Mouse (Mus musculus): ENCODE results near the gene Lpp. TPM values are rescaled to one million over a fixed set of nuclear protein-coding genes. Genes with fewer than 3 reads are reported as not detected.
A peak's percentile ranks its signal among the peaks of the same experiment; 100 is the strongest.
"Not testable (repeated sequence)": the region's sequence is repeated elsewhere in the genome, so short reads cannot be mapped to it uniquely, and the experiment has no call there.

Gene Lpp
- polyA plus RNA-seq, 1 experiment = 256 TPM

DNA sequence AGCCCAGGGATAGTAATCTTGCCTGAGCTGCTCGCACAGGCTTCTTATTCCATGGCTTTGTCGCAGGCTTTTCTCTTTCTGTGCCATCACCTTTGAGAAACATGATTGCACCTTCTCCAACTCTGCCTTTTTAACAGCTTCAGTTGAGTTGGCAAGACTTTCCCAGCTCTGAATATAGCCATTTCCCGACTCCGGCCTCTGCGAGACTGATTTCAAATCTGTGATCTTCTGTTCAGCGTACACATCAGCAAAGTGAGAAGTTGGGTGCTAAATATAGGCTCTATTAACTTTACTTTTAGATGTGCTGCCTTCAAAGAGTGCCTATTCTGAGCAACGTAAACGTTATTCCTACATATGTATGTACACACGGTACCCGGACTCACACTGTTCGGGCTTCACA lies 597.0 kb downstream of the Lpp start:
- no peak for TF ChIP-seq POLR2A (IDR thresholded peaks at IDR 0.05; ENCODE audit: low read depth, low read length)
- TF ChIP-seq CTCF (IDR thresholded peaks at IDR 0.05; ENCODE audit: borderline replicate concordance, insufficient read depth, low read length) = no peak
- Histone ChIP-seq H3K27ac (ENCODE audit: insufficient read depth, low read length) (no peak overlapping the region), H3K4me1 (ENCODE audit: control insufficient read depth, insufficient read depth, low read length) (peaks cover 13% of the 10 kb centered on the region), H3K4me3 (ENCODE audit: insufficient read depth, low read length) (no peak overlapping the region)

DNA sequence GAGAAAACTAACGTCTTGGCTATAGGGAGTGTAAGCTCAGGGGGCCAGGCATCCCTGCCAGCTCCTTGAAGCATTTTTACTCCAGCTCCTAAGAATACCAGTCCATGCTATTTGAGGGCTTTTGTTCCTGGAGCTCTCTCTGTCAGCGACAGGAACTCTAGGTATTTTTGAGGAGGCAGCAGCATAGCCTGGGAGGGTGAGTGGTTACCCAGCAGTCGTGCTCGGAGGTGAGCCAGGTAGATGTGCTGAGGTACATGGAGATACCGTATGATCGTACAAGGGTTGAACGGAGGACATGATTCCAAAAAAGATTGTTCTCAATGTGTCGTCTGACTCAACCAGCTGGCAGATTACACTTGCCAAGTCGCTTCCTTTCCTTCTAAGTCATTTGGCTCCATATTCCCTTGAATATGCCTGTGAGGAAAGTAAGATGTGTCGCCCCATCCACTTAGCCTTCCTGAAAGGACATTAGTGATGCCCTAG lies 597.8 kb downstream of the Lpp start:
- TF ChIP-seq CTCF (IDR thresholded peaks at IDR 0.05; ENCODE audit: borderline replicate concordance, insufficient read depth, low read length) = no peak
- no peak for TF ChIP-seq POLR2A (IDR thresholded peaks at IDR 0.05; ENCODE audit: low read depth, low read length)
- Histone ChIP-seq H3K4me1 (ENCODE audit: control insufficient read depth, insufficient read depth, low read length) (peaks cover 13% of the 10 kb centered on the region), H3K4me3 (ENCODE audit: insufficient read depth, low read length) (no peak overlapping the region), H3K27ac (ENCODE audit: insufficient read depth, low read length) (no peak overlapping the region)

DNA sequence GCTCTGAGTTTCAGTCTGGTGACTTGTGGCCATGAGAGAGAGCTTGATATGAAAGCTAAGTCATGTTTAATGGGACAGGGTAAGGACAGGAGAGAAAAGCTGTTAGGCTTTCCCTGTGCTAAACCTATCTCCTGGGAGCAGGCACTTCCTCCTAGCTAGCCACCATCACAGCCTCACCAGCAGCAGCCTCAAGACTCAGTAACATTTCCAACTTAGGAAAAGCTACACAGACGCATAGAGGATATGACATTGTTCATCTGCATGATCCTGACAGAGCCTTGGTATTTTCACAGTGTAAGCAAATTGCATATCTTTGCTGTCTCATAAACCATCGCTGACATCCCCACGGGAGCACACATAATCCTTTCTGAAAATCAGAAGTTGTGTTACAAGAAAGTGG lies 598.7 kb downstream of the Lpp start:
- H3K27ac ChIP-seq (ENCODE audit: insufficient read depth, low read length) = peak overlapping the region; percentile 77
- TF ChIP-seq CTCF (IDR thresholded peaks at IDR 0.05; ENCODE audit: borderline replicate concordance, insufficient read depth, low read length) (no peak), POLR2A (IDR thresholded peaks at IDR 0.05; ENCODE audit: low read depth, low read length) (no peak)
- H3K4me1 ChIP-seq (ENCODE audit: control insufficient read depth, insufficient read depth, low read length) = peaks cover 13% of the 10 kb centered on the region
- no peak overlapping the region for H3K4me3 ChIP-seq (ENCODE audit: insufficient read depth, low read length)

DNA sequence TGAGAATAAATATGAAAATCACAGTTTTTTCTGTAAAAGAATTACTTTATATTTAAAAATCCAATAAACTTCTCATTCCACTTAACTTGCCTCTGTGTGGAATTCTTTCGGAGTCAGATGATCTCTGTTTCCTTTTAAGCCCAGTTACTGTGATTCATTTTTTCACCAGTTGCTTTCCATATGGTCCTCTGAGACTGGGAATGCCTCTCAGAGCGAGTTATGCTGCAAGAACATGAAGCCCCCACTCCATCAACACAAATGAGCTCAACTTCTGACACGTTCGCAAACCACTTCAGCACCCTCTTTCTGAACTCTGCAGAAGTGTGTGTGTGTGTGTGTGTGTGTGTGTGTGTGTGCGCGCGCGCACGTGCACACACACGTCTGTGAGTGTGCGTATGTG lies 599.2 kb downstream of the Lpp start:
- H3K27ac ChIP-seq (ENCODE audit: insufficient read depth, low read length) = no peak overlapping the region
- no peak for TF ChIP-seq CTCF (IDR thresholded peaks at IDR 0.05; ENCODE audit: borderline replicate concordance, insufficient read depth, low read length)
- TF ChIP-seq POLR2A (IDR thresholded peaks at IDR 0.05; ENCODE audit: low read depth, low read length) = no peak
- peaks cover 13% of the 10 kb centered on the region for H3K4me1 ChIP-seq (ENCODE audit: control insufficient read depth, insufficient read depth, low read length)
- no peak overlapping the region for H3K4me3 ChIP-seq (ENCODE audit: insufficient read depth, low read length)

DNA sequence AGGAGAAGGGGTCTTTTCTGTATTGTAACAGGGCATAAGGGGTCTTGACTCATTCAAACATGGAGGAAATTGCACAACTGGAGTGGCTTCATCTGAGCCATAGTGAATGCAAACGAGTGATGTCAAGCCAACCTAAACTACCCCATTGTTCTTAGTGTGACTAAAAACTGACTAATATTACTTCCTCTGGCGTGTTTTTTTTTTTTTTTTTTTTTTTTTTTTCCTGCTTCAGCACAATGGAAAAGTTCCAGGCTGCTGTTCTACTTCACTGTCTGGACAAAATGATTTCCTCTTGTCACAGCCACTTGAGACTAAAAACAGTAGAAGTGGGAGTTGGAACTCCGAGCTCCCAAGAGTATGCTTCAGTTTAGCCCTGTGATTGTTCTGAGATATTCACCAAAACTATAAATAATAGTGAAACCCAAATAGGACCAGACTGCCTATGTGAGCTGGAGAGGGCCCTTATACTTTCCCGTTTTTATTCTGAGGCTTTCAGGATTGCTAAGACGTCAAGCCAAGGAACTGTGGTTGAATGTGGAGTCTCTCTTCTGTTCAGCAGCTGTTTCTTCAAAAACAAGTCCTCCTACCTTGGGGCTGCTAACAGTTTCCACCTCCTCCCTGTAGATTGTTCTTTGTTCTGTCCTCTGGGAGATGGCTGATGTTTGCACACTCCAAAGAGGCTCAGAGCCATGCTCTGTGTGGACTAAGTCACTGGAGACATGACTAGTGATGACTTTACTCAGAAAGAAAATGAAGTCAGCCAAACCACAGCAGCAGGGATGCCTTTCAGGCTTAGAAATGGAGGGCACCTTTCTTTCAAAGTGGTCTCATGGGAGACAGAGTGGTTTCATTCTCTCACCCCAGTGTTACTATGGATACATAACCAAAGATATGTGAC lies 617.9 kb downstream of the Lpp start:
- peak overlapping the region; percentile 70 for H3K27ac ChIP-seq (ENCODE audit: insufficient read depth, low read length)
- TF ChIP-seq POLR2A (IDR thresholded peaks at IDR 0.05; ENCODE audit: low read depth, low read length) (no peak), CTCF (IDR thresholded peaks at IDR 0.05; ENCODE audit: borderline replicate concordance, insufficient read depth, low read length) (no peak)
- no peak overlapping the region for H3K4me3 ChIP-seq (ENCODE audit: insufficient read depth, low read length)
- H3K4me1 ChIP-seq (ENCODE audit: control insufficient read depth, insufficient read depth, low read length) = peaks cover 16% of the 10 kb centered on the region

DNA sequence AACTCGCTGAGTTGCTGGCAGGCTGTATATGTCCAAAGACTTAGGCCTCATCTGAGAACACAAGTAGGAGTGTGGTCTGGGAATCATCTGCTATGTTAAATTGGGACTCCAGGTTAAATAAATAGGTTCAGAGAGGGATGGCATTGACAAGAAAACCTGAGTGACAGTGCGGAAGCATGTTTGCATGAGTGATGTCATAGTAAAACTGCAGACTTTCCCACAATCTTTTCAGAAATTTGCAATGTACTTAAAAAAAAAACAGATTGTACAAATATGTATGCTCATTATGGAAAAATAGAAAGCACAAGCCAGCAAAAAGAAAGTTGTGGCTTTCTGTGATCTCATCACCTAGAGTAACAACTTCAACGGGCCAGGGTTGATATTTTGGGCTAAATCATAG lies 619.6 kb downstream of the Lpp start:
- Histone ChIP-seq H3K4me1 (ENCODE audit: control insufficient read depth, insufficient read depth, low read length) (peaks cover 23% of the 10 kb centered on the region), H3K27ac (ENCODE audit: insufficient read depth, low read length) (peak overlapping the region; percentile 87), H3K4me3 (ENCODE audit: insufficient read depth, low read length) (no peak overlapping the region)
- TF ChIP-seq CTCF (IDR thresholded peaks at IDR 0.05; ENCODE audit: borderline replicate concordance, insufficient read depth, low read length) = no peak
- no peak for TF ChIP-seq POLR2A (IDR thresholded peaks at IDR 0.05; ENCODE audit: low read depth, low read length)

DNA sequence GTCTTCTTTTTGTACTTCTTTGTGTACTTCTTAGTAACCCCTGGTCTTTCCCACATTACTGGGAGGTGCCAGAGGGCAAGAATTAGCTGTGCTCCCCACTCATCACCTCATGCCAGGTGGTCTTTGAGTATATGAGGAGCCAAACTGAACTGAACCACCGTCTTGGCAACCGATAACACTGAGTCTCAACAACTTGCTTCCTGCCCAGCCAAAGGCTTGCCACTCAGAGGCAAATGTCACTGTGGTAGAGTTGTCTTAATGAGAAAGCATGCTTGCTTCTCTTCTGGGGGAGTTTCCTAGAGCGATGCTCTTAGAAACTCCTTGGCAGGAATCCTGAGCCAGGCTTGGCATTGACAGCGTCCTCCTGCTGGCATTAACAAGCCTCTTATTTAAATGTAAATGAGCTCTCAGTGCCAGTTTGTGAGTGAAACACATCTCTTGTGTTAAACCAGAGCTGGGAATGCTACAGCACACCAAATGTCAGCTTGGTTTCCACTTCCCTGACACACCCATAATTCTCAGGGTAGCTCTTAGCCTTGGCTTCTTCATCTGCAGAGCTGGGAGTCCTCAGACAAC lies 623.0 kb downstream of the Lpp start:
- no peak overlapping the region for H3K27ac ChIP-seq (ENCODE audit: insufficient read depth, low read length)
- TF ChIP-seq POLR2A (IDR thresholded peaks at IDR 0.05; ENCODE audit: low read depth, low read length) = no peak
- no peak for TF ChIP-seq CTCF (IDR thresholded peaks at IDR 0.05; ENCODE audit: borderline replicate concordance, insufficient read depth, low read length)
- H3K4me3 ChIP-seq (ENCODE audit: insufficient read depth, low read length) = no peak overlapping the region
- H3K4me1 ChIP-seq (ENCODE audit: control insufficient read depth, insufficient read depth, low read length) = peaks cover 25% of the 10 kb centered on the region

DNA sequence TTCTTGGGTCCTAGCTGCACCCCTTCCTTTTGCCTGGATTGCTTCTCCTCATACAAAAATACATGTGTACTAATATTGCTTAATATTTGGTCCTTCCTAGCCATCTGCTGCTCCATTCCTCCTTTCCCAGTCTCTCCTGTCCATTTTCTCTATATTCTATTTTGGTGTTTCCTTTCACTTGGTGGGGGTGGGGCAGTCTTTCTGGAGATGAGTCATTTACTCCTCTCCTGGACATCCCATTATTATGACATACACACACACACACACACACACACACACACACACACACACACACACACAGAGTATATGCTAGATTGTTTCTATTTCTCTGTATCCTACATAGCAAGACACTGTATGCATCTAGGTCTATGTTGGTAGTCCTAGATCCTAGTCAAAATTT lies 623.7 kb downstream of the Lpp start:
- H3K27ac ChIP-seq (ENCODE audit: insufficient read depth, low read length) = no peak overlapping the region
- TF ChIP-seq POLR2A (IDR thresholded peaks at IDR 0.05; ENCODE audit: low read depth, low read length) = no peak
- TF ChIP-seq CTCF (IDR thresholded peaks at IDR 0.05; ENCODE audit: borderline replicate concordance, insufficient read depth, low read length) = no peak
- H3K4me1 ChIP-seq (ENCODE audit: control insufficient read depth, insufficient read depth, low read length) = peaks cover 19% of the 10 kb centered on the region
- no peak overlapping the region for H3K4me3 ChIP-seq (ENCODE audit: insufficient read depth, low read length)

DNA sequence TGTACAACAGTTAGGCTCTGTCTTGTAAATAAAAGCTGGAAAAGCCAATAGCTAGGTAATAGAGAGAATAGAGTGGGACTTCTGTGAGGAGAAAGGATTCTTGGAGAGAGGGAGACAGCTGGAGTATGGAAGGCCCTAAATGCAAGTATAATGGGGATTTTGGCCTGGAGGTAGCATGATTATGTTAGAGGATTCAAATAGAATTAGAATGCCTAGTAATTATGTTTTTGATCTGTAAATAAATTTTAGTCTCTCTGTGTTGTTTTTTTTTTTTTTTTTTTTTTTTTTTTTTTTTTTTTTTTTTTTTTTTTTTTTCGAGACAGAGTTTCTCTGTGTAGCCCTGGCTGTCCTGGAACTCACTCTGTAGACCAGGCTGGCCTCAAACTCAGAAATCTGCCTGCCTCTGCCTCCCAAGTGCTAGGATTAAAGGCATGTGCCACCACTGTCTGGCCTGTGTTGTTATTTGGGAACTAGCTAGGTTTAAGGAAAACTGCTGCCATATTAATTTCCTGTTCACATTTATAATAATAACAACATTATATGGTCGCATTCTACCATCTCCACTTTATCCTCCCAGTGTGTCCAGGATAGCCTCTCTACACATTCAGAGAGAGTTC lies 628.5 kb downstream of the Lpp start:
- H3K4me3 ChIP-seq (ENCODE audit: insufficient read depth, low read length); H3K4me1 ChIP-seq (ENCODE audit: control insufficient read depth, insufficient read depth, low read length); H3K27ac ChIP-seq (ENCODE audit: insufficient read depth, low read length): not testable (repeated sequence)

DNA sequence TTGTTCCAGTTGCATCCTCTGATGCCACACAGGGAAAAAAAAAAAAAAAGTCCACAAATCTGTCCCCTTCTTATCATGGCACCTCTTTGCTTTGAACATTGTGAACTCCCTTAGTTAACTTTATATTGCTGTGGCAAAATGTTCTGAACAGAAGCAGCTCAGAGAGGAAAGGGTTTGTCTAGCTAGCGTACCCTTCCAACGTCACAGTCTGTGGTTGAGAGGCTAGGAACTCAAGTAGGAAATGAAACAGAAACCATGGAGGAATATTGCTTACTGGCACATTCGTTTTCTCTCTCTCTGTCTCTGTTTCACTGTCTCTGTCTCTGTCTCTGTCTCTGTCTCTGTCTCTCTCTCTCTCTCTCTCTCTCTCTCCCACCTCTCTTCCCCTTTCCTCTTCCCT lies 631.3 kb downstream of the Lpp start:
- TF ChIP-seq CTCF (IDR thresholded peaks at IDR 0.05; ENCODE audit: borderline replicate concordance, insufficient read depth, low read length) (no peak), POLR2A (IDR thresholded peaks at IDR 0.05; ENCODE audit: low read depth, low read length) (no peak)
- H3K27ac ChIP-seq (ENCODE audit: insufficient read depth, low read length) = no peak overlapping the region
- peaks cover 5% of the 10 kb centered on the region; the same call in 1 of the 2 replicates for H3K4me1 ChIP-seq (ENCODE audit: control insufficient read depth, insufficient read depth, low read length)
- no peak overlapping the region for H3K4me3 ChIP-seq (ENCODE audit: insufficient read depth, low read length)
